Mouse (Mus musculus): ENCODE results near the gene Dspp. TPM values are rescaled to one million over a fixed set of nuclear protein-coding genes. Genes with fewer than 3 reads are reported as not detected.

Dspp gene
- not detected for polyA plus RNA-seq (2012; fragmentation: generic; extraction: Trizol)

DNA sequence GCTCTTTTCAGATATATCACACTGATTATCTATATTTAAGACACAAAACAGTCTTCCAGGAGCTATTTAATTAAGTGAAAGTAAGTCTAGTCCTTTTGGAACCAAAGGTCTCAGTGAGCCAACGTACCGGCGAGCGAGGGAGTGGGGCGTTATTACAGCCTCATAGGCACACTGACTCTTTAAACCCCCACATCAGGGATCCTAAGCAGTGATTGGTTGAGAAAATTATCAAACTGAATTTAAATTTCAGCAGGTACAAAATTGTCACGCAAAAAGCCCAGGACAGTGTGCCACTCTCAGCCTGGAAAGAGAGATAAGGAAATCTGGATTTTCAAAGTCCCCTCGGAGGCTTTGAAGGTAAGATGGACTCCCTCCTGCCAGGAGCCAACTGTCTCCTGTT is at the start of gene Dspp:
Gene Dspp, plus strand, starts transcription at position 301 of the 400 bp plus-strand sequence.
- TF ChIP-seq MYOG (IDR thresholded peaks at IDR 0.05; ENCODE audit: control insufficient read depth in 1 of 3, insufficient read depth in 1 of 3, insufficient read length in 2 of 3, low read depth in 2 of 3) (no peak), TCF12 (IDR thresholded peaks at IDR 0.05; ENCODE audit: insufficient read depth, poor library complexity, severe bottlenecking) (no peak), TCF3 (IDR thresholded peaks at IDR 0.05; ENCODE audit: insufficient read length, low read depth) (no peak), REST (IDR thresholded peaks at IDR 0.05; ENCODE audit: insufficient read depth, insufficient read length) (no peak), POLR2A (IDR thresholded peaks at IDR 0.05; ENCODE audit: insufficient read length, low read depth) (no peak), CEBPB (IDR thresholded peaks at IDR 0.05; ENCODE audit: insufficient read depth, poor library complexity, severe bottlenecking) (no peak), SRF (IDR thresholded peaks at IDR 0.05; ENCODE audit: control insufficient read depth, insufficient read length, low read depth) (no peak), E2F4 (IDR thresholded peaks at IDR 0.05; ENCODE audit: insufficient read depth) (no peak), USF1 (IDR thresholded peaks at IDR 0.05; ENCODE audit: low read depth) (no peak), MAX (IDR thresholded peaks at IDR 0.05; ENCODE audit: low read depth) (no peak), MYOD1 (IDR thresholded peaks at IDR 0.05; ENCODE audit: control insufficient read depth in 1 of 3, insufficient read length in 2 of 3, low read depth in 2 of 3) (no peak), POLR2AphosphoS2 (IDR thresholded peaks at IDR 0.05; ENCODE audit: insufficient read length, low read depth) (no peak)
- H3K36me3 ChIP-seq (ENCODE audit: control insufficient read depth, insufficient read depth), result no peaks in the 10 kb centered on the region
- no peak within 1 kb of the TSS for H3ac ChIP-seq (ENCODE audit: control insufficient read depth, insufficient read length)

DNA sequence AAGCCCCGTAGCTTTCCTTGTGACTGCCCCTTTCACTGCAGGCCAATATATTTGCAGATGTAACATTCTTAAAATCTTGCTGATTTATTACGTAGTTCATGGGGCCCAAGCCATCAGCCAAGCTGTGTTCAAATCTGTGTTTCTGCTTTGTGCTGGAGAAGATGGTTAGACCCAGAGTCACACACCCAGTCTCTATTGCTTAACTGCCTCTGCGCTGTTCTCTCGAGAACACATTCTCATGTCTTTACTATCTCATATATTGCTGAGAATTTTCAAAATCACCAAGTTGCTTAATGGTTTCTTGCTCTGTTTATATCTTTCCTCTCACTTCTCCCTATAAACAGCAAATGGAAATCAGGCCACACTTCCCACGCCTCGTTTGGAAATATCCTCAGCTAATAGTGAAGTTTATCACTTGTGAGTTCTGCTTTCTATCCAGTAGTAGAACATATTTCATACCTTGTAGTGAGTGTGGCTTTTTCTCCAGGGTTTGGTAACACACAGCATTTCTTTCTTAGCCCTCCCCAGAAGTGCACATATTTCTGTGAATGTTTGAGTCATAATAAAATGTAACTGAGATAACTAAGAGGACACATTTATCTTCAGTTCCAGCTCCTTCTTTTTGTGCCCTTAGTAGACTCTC is 46.4 kb upstream of the Dspp start:
- TF ChIP-seq MYOD1 (IDR thresholded peaks at IDR 0.05; ENCODE audit: control insufficient read depth in 1 of 3, insufficient read length in 2 of 3, low read depth in 2 of 3) (no peak), TCF3 (IDR thresholded peaks at IDR 0.05; ENCODE audit: insufficient read length, low read depth) (no peak), E2F4 (IDR thresholded peaks at IDR 0.05; ENCODE audit: insufficient read depth) (no peak), TCF12 (IDR thresholded peaks at IDR 0.05; ENCODE audit: insufficient read depth, poor library complexity, severe bottlenecking) (no peak), USF1 (IDR thresholded peaks at IDR 0.05; ENCODE audit: low read depth) (no peak), POLR2A (IDR thresholded peaks at IDR 0.05; ENCODE audit: insufficient read length, low read depth) (no peak), CEBPB (IDR thresholded peaks at IDR 0.05; ENCODE audit: insufficient read depth, poor library complexity, severe bottlenecking) (no peak), REST (IDR thresholded peaks at IDR 0.05; ENCODE audit: insufficient read depth, insufficient read length) (no peak), SRF (IDR thresholded peaks at IDR 0.05; ENCODE audit: control insufficient read depth, insufficient read length, low read depth) (no peak), MAX (IDR thresholded peaks at IDR 0.05; ENCODE audit: low read depth) (no peak), POLR2AphosphoS2 (IDR thresholded peaks at IDR 0.05; ENCODE audit: insufficient read length, low read depth) (no peak)
- H3K4me2 ChIP-seq (ENCODE audit: low read depth), result no peak overlapping the region
- H3ac ChIP-seq (ENCODE audit: control insufficient read depth, insufficient read length), result no peak overlapping the region
- no peaks in the 10 kb centered on the region for H3K79me2 ChIP-seq (ENCODE audit: control insufficient read depth, insufficient read depth)
- H3K4me3 ChIP-seq, result no peak overlapping the region
- no peaks in the 10 kb centered on the region for H3K36me3 ChIP-seq (ENCODE audit: control insufficient read depth, insufficient read depth)
- no peaks in the 10 kb centered on the region for H3K27me3 ChIP-seq (ENCODE audit: control insufficient read depth, insufficient read depth, insufficient read length)

More for the DNA sequence above, at the start of gene Dspp:
- no peak within 1 kb of the TSS for H3K4me3 ChIP-seq
- no peak within 1 kb of the TSS for H3K4me2 ChIP-seq (ENCODE audit: low read depth)
- H3K27me3 ChIP-seq (ENCODE audit: control insufficient read depth, insufficient read depth, insufficient read length), result peaks cover 5% of the 10 kb centered on the region
- H3K79me2 ChIP-seq (ENCODE audit: control insufficient read depth, insufficient read depth), result no peaks in the 10 kb centered on the region

DNA sequence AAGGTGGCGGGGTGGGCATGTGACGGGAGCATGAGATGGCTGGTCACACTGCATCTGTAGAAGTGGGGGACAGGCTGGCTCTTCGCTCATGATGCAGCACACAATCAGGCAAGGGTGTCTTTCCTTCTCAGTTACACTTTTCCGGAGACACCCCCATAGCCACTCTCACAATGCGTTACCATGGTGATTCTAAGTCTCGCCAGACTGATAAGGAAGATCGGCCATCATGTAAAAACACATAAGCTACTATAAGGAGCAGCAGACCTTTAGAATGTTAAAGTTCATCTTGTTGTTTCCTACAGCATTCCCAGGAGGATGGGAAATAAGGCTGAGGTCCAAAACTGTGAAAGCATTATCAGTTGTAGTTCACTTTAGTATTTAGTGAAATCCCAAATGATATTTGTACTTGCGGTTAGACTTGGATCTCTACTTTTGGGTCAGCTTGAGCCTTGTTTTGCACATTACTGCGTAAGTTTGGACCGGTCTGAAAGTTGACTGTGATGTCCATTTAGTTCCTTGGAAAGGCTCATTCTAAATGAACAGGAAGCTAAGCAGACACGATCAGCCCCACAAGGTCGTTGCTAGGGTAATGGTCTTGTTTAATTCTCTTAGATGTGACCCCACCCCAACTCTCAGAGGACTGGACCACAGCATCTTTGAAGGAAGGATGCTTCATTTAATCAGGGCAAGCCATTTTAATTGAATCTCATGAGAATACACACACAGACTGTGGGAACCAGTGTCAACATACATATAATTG is 43.8 kb upstream of the Dspp start:
- Histone ChIP-seq H3ac (ENCODE audit: control insufficient read depth, insufficient read length) (no peak overlapping the region), H3K27me3 (ENCODE audit: control insufficient read depth, insufficient read depth, insufficient read length) (no peaks in the 10 kb centered on the region), H3K4me3 (no peak overlapping the region), H3K4me2 (ENCODE audit: low read depth) (no peak overlapping the region), H3K36me3 (ENCODE audit: control insufficient read depth, insufficient read depth) (no peaks in the 10 kb centered on the region), H3K79me2 (ENCODE audit: control insufficient read depth, insufficient read depth) (no peaks in the 10 kb centered on the region)
- TF ChIP-seq TCF12 (IDR thresholded peaks at IDR 0.05; ENCODE audit: insufficient read depth, poor library complexity, severe bottlenecking) (no peak), CEBPB (IDR thresholded peaks at IDR 0.05; ENCODE audit: insufficient read depth, poor library complexity, severe bottlenecking) (no peak), E2F4 (IDR thresholded peaks at IDR 0.05; ENCODE audit: insufficient read depth) (no peak), POLR2A (IDR thresholded peaks at IDR 0.05; ENCODE audit: insufficient read length, low read depth) (no peak), USF1 (IDR thresholded peaks at IDR 0.05; ENCODE audit: low read depth) (no peak), SRF (IDR thresholded peaks at IDR 0.05; ENCODE audit: control insufficient read depth, insufficient read length, low read depth) (no peak), MYOD1 (IDR thresholded peaks at IDR 0.05; ENCODE audit: control insufficient read depth in 1 of 3, insufficient read length in 2 of 3, low read depth in 2 of 3) (no peak), MYOG (IDR thresholded peaks at IDR 0.05; ENCODE audit: control insufficient read depth in 1 of 3, insufficient read depth in 1 of 3, insufficient read length in 2 of 3, low read depth in 2 of 3) (no peak), MAX (IDR thresholded peaks at IDR 0.05; ENCODE audit: low read depth) (no peak), TCF3 (IDR thresholded peaks at IDR 0.05; ENCODE audit: insufficient read length, low read depth) (no peak), POLR2AphosphoS2 (IDR thresholded peaks at IDR 0.05; ENCODE audit: insufficient read length, low read depth) (no peak)

DNA sequence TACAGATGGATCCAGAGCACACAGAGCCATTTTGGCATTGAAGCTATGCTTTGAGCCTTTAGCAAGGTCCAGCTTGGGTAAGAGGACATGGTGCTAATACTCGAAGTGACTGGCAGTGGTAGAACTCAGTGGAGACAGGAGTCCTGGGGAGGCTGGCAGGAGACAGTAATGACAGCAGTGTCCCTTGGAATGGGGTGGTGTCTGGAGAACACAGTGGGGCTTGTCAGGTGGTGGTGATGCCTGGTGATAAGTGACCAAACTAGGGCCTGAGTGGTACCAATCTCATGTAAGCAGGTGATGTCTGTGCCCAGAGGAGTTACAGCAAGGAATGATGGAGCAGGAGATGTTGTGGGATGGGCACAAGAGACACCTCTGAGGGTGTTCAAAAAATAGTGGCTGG is 43.2 kb upstream of the Dspp start:
- TF ChIP-seq MYOD1 (IDR thresholded peaks at IDR 0.05; ENCODE audit: control insufficient read depth in 1 of 3, insufficient read length in 2 of 3, low read depth in 2 of 3) (no peak), TCF12 (IDR thresholded peaks at IDR 0.05; ENCODE audit: insufficient read depth, poor library complexity, severe bottlenecking) (no peak), USF1 (IDR thresholded peaks at IDR 0.05; ENCODE audit: low read depth) (no peak), TCF3 (IDR thresholded peaks at IDR 0.05; ENCODE audit: insufficient read length, low read depth) (no peak), POLR2A (IDR thresholded peaks at IDR 0.05; ENCODE audit: insufficient read length, low read depth) (no peak), MYOG (IDR thresholded peaks at IDR 0.05; ENCODE audit: control insufficient read depth in 1 of 3, insufficient read depth in 1 of 3, insufficient read length in 2 of 3, low read depth in 2 of 3) (no peak), CEBPB (IDR thresholded peaks at IDR 0.05; ENCODE audit: insufficient read depth, poor library complexity, severe bottlenecking) (no peak), E2F4 (IDR thresholded peaks at IDR 0.05; ENCODE audit: insufficient read depth) (no peak), POLR2AphosphoS2 (IDR thresholded peaks at IDR 0.05; ENCODE audit: insufficient read length, low read depth) (no peak), REST (IDR thresholded peaks at IDR 0.05; ENCODE audit: insufficient read depth, insufficient read length) (no peak)
- no peak overlapping the region for H3K4me3 ChIP-seq
- H3K79me2 ChIP-seq (ENCODE audit: control insufficient read depth, insufficient read depth), result no peaks in the 10 kb centered on the region
- no peaks in the 10 kb centered on the region for H3K27me3 ChIP-seq (ENCODE audit: control insufficient read depth, insufficient read depth, insufficient read length)
- no peak overlapping the region for H3ac ChIP-seq (ENCODE audit: control insufficient read depth, insufficient read length)
- H3K4me2 ChIP-seq (ENCODE audit: low read depth), result no peak overlapping the region
- no peaks in the 10 kb centered on the region for H3K36me3 ChIP-seq (ENCODE audit: control insufficient read depth, insufficient read depth)
